Mouse (Mus musculus) gastrocnemius, postnatal 10 days (tissue): ENCODE data around the gene Nfil3. TPM values are rescaled to one million over a fixed set of nuclear protein-coding genes. Genes with fewer than 3 reads are reported as not detected.

Experiments
- DNase-seq: peaks from one replicate; pipeline ENCODE4 v3.0.0; 2021; ENCODE audit warnings: mixed read lengths
- total RNA-seq, 2 experiments: library from RNA; stranded (reverse); gene quantifications; 2 replicates each; pipeline ENCODE4 v1.2.3; 2021

The Nfil3 gene
- total RNA-seq, 2 experiments from 2014 or later, result 14.8 to 18.4 TPM

DNA sequence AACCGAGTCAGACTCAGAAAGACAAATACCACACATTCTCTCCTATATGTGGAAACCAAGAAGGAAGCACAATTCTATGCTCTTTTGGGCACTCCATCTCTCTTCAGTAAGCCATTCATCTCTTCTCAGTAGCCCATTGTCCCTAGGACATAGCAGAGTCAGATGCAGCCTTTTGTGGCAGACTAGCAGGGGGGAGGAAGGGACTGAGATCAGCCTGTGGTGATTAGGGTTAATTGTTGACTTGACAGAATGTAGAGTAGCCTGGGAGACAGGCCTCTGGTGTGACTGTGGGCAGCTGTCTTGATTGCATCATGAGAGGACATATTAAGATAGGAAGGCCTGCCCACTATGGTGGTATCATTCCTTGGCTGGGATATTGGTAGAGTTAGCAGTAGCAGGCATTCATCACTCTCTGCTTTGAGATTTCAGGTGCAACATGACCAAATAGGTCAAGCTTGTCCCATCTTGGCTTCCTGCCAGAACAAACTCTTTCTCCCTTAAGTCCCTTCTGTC lies 37.9 kb downstream of the Nfil3 start:
- no peak for DNase-seq

DNA sequence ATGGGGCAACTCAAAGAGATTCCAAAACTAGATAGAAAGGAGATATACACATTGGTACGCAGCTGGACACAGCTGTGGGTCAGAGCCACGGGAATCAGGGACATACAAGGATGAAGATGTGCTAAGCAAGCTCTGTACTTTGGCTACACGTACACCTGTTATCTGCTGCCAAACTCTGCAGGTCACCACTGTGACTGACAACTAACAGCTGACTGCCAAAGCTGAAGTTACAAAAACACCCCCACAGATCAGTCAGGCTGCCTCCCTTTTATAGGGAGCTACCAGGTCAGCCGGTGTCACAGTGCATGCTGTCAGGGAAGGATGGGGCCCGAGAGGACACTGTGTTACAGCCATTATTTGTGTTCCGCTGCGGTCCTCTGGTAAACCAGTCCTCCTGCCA lies 39.9 kb downstream of the Nfil3 start:
- DNase-seq, result no peak

DNA sequence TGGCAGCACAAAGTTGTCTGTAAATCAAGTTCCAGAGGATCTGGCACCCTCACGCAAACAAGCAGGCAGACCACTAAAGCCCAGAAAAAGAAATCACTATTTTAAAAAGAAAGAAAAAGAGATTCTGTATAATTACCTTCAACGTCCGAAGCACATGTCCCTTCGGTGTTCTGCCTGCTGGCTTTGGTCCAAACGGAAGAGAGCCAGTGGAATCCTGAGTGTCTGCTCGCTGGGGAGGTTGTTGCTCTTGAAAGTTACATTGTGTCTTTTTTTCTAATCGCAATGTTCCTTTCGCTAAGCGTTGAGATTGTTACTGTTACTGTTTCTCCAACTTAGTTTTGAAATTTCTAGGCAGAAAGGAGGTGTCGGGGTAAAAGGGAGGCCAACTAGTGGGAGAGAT lies 50.3 kb downstream of the Nfil3 start:
- DNase-seq, result peak; percentile 23

DNA sequence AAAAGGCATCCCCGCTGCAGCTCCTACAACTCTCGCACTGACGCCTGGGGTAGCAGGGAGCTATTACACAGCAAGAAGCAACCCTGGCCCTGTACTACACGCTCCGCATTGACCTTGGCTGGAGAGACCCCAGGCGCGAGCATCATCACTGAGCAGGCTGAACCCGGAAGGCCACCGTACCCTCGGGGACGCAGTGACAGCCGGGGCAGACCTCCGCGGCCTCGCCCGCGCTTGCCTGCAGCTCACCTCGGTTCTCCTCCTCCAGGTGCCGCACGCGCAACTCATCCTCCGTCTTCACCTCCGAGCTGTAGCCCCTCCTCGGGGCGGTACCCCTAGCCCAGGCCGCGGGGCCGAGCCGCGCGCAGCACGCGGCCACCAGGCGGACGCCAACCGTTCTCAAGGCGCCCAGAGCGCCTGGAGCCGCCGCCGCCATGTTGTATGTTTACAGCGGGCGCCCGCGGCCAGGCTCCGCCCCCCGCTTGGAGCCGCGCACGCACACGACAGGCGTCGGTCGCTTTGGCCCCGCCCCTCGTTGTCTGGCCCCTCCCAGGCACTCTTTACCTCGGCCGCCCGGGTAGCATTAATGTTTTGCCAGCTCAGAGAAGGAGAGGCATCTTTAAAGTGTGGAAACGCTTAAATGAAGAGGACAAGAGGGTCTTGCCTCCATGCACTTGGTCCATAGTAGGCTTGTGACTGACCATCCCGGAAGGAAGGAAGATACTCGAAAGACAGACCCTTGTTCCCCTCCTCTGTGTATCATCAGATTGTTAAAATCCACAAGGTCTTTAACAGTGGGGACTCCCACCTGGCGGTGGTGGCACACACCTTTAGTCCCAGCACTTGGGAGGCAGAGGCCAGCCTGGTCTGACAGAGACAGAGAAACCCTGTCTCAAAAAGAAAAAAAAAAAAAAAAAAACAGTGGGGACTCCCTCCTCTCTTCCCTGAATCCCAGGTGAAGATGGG lies 51.4 kb downstream of the Nfil3 start, which contains the start of gene Auh:
TSS of gene Auh (minus strand) at position 473 of the 963 bp plus-strand sequence.
- DNase-seq, result peak; percentile 90

GRCm38 (mm10) chr13:52928392-52928791 lies 52.5 kb downstream of the Nfil3 start:
- no peak for DNase-seq

- DNase-seq, result no peak
Observed at GRCm38 (mm10) chr13:52924457-52924856, 56.4 kb downstream of the Nfil3 start.

DNA sequence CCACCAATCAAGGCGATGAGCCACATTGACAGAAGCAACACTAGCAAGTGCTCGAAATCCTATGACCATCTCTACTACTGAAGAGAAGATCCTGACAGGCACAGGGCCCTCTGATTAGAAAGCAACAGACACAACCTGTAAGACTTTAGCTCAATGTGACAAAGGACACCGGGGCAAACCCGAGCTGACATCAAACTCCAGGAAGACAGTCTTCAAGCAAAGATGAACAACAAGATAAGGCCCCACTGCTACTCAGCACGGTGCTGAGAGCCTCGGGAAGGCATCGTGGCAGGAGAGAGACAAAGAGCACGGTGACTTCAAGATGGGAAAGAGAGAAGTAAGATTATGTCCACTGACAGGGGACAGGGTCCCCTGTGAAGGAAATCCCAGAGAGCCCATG lies 58.9 kb downstream of the Nfil3 start:
- DNase-seq, result no peak

DNA sequence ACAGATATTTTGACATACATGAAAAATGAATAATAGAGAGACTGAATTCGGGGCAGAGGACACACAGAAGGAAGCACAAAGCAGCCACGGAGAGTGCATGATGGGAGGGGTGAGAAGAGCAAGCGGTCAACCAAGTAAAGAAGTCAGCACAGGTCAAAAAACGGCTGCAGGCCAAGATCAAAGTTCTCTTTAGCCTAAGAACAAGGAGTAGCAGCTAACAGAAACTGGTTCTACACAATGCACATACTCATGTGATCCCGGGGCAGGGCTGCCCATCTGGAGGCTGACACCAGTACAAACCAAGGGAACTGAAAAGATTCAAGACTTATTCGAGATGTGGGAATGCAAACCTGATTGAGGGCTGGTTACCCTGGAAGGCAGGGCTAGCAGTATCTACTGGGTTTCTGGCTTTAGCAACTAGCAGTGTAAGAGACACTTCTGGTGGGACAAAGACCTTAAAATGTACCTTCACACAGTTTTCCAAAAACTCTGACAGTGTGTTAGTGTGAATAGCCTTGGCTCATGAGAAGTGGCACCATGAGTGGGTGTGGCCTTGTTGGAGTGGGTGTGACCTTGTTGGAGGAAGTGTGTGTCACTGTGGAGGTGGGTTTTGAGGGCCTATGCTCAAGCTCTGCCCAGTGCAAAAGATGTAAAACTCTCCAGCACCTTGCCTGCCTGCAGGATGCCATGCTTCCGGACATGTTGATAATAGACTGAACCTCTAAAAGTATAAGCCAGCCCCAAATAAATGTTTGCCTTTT lies 59.6 kb downstream of the Nfil3 start:
- DNase-seq, result no peak

- no peak for DNase-seq
Observed at GRCm38 (mm10) chr13:52919790-52920352, 61.0 kb downstream of the Nfil3 start.

- no peak for DNase-seq
Observed at GRCm38 (mm10) chr13:52918333-52918732, 62.5 kb downstream of the Nfil3 start.

Other genes with a start within 250 kb of the Nfil3 start
- 10 to 100 TPM; 47.7 to 50.8 TPM for gene Auh, start 51.4 kb downstream of the Nfil3 start, total RNA-seq